Mouse (Mus musculus): ENCODE measurements around the gene Copg1.

Copg1 gene

DNA sequence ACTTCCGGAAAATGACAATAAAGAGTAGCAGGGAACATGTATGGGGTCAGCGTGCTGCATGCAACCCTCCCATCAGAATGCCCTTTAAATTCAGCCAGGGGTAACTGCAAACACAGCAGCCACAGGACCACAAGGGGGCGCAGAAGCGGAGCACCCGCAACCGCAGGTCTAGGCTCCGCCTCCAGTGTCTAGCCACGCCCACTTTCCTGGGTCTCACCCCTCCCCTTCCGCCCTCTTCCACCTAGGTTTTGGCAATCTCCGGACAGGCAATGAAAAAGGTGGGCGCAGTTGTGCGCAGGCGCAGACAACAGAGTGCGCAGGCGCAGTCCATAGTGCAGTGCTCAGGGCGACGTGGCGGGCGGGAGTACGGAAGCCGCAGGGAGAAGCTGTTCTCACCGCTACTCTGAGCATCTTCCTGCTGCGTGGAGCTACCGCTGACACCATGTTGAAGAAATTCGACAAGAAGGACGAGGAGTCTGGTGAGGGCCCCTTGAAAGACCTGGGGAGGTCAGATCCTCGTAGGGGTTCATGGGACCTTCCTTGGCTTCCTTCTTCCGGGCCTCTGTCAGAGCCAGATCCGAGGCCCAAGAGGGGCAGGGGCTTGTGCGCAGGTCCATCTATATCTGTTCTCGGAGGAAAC is at the start of gene Copg1:
Gene Copg1, plus strand, starts transcription at position 221 of the 640 bp plus-strand sequence.
- DNase-seq (ENCODE audit: low read depth, low spot score), result peak; percentile 100

DNA sequence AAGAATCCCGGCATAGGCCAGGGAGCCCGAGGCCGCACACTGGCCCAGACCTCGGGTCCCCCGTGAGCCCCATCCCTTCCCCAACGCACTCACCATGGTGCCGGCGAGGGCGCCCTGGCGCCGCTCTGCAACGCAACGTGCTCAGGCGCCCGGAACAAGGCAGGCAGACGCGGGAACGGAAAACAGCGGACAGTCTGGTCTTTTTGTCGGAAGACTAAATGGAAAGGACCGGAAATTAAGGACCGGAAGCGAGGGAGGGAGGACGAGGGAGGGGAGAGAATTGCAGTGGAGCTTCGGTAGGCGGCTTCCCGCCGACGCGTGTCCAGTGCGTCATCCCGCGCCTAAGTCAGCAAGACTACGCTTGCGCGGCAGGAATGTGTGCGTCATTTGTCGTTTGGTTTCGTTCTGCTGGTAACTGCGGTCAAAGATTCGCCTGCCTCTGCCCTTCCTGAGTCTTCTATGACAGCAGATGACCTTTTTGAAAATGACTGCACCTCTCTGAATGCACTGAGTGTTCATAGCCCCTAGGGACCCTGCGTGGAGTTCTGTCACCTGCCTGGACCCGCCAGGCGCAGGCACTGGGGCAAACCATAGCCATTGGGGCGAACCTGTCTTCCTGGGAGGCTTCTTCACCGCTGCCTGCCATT is 48.9 kb upstream of the Copg1 start, which contains the start of gene Isy1:
Gene Isy1, minus strand, starts transcription at position 248 of the 647 bp plus-strand sequence.
- peak; percentile 97 for DNase-seq (ENCODE audit: low read depth, low spot score)

DNA sequence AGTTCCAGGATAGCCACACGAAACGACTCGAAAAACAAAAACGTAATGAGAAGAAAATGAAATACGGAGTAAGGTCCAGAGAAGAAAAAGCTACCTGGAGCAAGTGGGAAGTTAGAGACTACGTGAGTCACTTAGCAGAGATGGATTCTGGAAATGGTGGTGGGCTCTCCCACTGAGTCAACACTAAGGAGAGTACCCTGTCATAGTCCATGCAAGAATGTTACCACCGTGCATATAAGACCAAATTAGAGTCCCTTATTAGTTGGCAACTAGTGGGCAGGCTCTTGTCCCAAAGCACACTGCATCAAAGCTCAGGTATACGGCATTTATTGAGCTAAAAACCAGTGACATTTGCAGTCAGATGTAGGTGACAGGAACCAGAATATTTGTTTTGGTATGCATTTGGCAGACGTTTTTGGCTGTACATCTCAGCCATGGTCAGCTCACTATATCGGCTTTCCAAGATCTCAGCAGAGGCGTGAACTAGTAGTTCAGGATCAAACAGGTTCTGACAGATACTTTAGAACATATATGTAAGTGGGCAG is 47.7 kb upstream of the Copg1 start:
- no peak for DNase-seq (ENCODE audit: low read depth, low spot score)

DNA sequence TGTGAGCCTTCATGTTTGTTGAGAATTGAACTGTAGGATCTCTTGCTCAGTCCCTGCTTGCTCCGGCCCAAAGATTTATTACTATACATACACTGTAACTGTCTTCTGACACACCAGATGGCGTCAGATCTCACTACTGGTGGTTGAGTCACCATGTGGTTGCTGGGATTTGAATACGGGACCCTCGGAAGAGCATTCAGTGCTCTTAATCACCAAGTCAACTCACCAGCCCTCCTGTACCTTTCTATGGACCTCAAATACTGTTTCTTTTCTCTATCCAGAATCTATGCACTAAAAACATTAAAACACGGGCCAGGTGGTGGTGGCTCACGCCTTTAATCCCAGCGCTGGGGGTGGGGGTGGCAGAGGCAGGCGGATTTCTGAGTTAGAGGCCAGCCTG is 46.0 kb upstream of the Copg1 start:
- DNase-seq (ENCODE audit: low read depth, low spot score), result no peak

DNA sequence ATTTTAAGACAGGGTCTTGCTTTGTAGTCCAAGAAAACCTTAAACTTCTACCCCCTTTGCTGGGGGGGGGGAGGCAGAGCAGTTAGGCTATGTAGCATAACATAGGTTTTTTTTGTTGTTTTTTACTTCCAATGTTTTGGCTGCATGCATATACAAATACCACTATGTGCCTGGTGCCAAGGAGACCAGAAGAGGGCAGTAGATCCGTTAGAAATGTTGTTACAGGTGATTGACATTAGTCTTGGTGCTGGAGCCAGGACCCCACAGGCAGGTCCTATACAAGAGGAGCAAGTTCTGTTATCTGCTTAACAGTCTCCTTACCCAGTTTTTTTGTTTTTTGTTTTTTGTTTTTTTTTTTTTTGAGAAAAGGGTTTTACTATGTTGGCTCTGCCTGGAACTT is 45.4 kb upstream of the Copg1 start:
- no peak for DNase-seq (ENCODE audit: low read depth, low spot score)

DNA sequence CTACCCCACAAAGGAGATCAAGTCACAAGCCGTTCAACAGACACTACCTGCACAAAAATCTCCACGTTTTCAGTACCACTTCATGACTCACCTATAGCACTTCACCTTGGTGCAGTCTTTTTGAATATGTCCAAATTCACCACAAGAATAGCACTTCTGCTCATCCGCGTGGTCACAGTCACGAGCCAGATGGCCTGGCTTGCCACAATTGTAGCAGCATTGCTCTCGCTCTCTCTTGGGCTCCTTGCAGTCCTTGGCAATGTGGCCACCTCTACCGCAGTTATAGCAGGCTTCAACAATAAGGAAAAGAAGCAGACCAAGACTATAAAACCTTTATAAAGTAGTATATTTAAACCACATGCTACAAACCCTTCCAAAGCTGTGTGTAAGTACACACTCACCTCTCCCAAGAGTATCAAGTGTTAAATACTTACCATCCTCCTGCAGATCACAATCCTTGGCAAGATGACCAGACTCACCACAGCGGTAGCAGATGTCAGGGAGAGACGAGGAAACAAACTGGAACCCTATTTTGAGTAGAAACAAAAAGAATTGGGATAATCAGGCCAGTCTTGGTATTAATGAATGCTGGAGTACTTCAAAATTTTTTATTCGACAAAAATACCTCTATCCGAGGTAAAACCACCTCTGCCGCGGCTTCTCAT is 42.5 kb upstream of the Copg1 start:
- DNase-seq (ENCODE audit: low read depth, low spot score), result no peak

DNA sequence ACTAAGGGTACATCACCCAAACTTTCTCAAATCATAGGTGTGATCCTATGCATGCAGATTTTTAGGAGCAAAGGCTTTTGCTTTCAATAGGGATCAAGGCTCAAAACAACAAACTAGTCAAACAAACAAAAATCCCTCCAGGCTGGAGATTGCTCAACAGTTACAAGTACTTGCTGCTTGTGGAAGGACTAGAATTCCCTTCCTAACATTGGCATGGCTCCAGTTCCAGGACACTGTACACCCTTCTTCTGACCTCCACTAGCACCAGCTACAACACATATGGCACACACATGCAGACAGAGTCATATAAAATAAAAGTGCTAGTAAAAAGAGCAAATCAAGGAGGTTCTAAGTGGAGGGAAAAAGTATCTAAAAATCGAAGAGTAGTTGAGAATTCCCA is 40.8 kb upstream of the Copg1 start:
- peak; percentile 54 for DNase-seq (ENCODE audit: low read depth, low spot score)

DNA sequence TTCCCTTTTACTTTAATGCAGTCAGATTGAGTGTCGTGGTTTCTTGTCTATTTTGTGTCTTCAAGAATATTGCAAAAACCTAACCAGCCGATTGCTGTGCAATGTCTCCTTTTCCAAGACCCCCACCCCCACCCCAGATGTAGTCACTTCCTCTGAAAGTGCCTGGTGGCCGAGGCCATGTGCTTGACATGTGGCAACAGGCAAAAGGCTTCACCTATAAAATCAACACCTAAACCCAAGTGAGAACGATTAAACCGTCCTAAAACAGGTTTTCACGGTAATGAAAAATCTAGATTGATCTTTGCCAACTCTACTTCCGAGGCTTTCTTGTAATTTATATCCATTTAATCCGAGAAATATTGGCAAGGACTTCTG is 37.8 kb upstream of the Copg1 start:
- DNase-seq (ENCODE audit: low read depth, low spot score), result no peak

DNA sequence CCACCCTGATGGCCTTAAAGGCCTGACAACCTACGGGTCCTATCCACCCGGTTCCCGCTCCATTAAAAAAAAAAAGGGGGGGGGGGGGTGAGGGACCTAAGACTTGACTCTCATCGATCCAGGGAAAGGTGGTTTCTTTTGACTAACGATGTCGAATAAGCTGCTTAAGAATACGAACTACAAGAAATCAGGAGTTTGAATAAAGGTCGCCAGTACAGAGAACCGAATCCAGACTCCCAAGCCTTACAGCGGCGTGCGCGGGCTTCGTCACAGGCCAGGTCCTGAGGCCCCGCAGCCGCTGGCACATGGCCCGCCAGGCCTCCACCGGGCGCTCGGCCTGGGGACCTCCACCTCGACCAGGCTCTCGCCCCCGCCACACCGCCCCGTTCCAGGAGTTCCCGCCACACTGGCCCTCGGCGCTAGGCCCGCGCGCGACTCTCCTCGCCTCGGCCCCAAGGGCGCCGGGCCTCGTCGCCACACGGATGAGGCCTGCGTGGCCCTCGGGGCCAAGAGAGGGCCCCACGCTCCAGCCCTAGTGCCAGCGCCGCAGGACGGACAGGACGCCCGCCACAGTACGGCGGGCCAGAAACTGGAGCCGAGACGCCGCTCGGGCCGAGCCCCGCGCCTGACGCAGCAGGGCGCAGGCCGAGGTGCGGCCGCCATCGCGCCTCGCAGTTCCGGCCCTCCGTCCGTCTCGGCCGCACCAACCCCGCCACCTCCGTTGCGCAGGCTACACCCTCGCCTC is 37.3 kb upstream of the Copg1 start:
- DNase-seq (ENCODE audit: low read depth, low spot score), result no peak

DNA sequence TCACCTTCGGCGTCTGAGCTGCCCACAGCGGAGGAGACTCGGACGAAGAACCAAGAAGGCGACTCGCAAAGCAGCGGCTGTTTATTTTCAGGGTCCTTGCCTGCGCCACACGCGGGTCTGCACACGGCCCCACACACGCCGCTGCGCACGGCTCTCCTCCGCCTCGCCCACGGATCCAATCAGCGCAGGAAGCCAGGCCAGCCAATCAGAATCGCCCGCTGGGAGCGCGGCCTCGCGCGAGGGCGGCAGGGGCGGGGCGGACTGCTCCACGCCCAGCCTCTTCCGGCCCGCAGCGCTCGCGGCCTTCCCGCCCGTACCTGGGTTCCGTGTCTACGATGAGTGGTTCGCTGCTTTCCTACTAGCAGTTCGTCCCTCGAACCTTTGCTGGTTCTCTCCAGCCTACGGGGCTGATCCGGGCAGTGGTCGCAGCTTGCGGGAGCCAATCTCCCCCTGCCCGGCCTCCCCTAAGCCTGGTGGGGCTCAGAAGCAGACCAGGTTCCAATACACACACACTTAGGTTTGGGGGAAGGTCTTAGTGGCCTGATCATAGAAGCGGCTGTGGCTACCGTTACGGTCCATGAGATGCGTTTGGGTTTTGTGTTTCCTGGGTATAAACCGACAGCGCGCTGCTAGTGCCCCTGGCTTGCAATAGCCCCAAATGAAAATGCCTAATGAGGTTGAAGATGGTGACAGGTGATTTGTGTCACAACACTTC is 36.6 kb upstream of the Copg1 start, which contains the start of gene Cnbp:
Gene Cnbp, minus strand, starts transcription at position 207 of the 715 bp plus-strand sequence.
- peak; percentile 97 for DNase-seq (ENCODE audit: low read depth, low spot score)

DNA sequence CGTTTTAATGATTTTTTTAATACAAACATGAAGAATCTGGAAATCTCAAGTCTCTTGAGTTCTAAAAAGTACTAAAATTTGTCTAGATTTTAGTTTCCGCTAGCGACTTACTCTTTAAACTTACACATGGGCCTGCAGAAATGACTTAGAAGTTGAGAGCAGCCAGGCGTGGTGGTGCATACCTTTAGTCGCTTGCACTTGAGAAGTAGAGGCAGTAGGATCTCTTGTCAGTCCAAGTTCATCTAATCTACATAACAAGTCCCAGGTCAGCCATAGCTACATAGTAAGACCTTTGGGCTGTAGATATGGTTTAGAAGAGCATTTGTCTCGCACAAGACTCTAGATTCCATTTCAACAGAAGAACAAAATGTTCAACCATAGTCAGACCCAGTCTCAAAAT is 35.7 kb upstream of the Copg1 start:
- DNase-seq (ENCODE audit: low read depth, low spot score), result no peak

DNA sequence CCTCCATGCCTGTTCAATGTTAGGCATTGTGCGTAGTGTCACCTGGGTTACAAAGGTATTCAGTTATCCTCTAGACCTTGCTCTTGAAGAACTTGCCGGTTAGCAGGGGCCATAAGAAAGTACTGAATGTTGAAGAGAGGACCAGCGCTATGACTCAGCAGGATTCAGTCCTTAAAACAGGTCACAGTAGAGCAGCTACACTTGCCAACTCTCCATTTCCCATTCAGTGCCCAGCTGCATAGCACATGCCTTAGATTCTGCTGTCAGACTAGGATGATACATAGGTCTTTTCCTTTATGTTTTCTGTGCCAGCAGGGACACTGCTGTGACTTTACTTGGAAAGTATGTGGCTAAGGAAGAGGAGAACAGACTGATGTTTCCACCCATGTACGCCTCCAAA is 34.2 kb upstream of the Copg1 start:
- DNase-seq (ENCODE audit: low read depth, low spot score), result no peak

DNA sequence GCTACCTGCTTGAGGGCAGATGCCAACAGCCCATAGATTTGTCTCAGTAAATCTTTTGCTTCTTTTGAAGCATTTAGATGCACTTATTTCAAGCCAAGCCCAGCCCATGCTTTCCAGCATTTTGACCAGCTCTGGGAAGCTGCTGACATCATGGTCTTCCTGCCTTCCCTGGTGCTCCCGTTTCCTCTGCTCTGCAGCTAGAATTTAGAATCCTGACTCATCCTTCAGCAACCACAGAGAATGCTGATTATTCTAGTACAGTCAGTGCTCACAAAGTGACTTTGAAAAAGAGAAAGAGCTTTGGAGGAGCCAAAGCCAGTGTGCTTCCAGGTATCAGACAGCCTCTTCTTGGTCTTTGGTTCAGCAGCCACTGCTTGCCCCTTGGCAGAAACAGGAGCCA is 30.5 kb upstream of the Copg1 start:
- no peak for DNase-seq (ENCODE audit: low read depth, low spot score)

DNA sequence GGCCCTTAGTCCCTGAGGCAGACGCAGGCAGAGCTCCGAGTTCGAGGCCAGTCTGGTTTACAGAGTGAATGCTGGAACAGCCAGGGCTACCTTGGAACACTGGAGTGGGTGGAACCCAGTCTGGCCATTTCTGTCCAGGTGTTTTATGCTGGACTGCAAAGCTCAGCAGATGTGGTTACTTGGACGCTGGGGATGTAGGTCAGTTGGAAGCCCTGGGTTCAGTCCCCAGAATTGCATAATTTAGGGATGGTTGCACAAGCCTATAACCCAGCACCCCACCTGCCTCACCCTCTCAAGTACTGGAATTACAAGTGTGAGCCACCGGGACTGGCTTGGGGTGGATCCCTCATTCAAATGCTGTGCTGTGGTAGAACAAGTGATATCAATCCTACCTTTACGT is 21.4 kb upstream of the Copg1 start:
- no peak for DNase-seq (ENCODE audit: low read depth, low spot score)

DNA sequence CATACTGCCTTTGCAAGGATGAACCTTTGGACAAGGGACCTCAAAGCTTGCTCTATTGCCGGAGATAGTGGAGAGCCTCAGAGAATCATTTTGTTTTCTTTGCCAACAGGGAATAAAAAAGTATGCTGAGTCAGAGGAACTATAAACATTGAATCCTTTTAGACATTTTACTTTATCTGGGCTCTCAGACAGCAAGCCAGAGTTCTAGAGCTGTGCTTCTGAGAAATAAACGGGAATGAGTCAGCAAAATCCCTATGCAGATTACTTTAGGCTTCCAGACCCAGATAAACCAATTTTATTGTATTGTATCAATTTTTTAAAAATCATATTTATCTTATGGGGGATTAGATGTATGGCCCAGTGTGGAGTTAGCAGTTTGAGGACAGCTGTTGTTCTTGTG is 20.4 kb upstream of the Copg1 start:
- DNase-seq (ENCODE audit: low read depth, low spot score), result no peak

DNA sequence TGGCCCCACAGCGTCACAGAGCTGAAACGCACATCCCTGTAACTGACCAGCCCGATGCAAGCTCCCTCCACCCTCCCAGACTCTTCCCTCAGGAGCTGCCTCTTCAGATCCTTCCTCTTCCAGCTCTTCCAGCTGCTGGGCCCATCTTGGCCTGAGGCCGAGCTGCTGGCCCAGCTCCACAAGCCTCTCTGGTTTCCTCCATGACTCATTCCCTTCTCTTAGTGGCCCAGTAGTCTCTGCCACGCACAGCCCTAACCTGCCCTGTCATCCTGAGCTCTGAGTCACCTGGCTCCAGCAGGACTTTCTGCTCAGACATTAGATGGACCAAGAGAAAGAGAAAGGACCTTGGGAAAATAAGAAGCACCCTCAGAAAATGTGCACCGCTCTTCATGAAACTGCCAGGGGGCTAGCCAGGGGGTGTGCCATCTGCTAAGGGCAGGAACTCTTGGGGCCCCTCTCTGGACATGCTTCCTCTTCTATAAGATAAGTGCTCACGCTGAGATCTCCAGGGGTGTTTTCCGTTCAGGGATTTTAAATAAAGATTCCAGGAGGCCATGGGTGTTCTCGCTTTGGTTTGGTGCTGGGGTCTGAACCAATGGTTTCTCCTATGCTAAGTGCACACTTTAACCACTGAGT is 18.6 kb upstream of the Copg1 start:
- peak; percentile 97 for DNase-seq (ENCODE audit: low read depth, low spot score)

DNA sequence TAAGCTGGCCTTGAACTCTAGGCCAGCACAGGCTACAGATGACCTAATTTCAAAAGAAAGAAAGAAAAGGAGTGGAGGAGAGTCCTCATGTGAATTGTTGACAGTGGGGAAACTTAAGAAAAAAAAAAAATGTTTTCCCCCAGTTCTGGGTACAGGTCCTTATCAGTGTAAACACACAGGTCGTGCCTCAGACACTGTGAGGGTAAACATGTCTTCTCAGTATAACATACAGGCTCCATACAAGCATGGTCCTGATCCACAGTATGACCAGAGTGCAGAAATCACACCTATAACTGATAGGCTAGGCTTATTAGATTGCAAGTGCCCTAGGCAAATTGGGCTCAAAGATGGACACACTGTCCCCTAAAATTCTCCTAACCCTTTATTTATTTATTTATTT is 17.2 kb upstream of the Copg1 start:
- no peak for DNase-seq (ENCODE audit: low read depth, low spot score)

DNA sequence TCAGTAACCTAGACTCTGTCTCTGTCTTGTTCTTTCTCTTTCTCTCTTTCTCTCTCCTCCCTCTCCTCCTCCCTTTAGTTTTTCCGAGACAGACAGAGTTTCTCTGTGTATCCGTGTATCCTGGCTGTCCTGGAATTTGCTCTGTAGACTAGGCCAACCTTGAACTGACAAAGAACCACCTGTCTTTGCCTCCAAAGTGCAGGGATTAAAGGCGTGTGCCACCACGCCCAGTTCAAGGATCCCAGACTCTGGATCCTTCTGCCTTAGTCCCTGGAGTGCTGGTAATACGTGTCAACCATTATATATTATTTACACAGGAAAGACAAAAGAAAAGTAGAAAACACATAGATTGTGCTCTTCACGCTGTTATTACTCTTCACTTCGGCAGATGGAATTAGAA is 16.4 kb upstream of the Copg1 start:
- no peak for DNase-seq (ENCODE audit: low read depth, low spot score)

DNA sequence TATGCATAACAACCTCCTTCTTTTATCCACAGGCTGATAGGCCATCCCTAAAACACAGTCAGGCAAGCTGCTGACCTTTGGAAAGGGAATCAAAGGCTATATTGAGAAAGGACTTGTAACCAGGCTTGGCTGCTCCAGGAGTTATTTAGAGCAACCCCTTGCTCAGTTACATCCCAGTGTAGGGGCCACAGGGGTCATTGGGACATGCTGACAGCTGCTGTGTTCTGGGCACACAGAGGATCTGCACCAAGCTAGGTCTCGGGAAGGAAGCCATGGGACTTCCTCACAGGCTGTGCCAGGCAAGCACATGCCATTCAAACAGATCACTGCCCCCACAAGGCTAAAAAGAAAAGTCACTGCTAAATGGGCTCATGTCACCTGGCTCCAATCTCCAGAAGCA is 14.5 kb upstream of the Copg1 start:
- DNase-seq (ENCODE audit: low read depth, low spot score), result peak; percentile 96

DNA sequence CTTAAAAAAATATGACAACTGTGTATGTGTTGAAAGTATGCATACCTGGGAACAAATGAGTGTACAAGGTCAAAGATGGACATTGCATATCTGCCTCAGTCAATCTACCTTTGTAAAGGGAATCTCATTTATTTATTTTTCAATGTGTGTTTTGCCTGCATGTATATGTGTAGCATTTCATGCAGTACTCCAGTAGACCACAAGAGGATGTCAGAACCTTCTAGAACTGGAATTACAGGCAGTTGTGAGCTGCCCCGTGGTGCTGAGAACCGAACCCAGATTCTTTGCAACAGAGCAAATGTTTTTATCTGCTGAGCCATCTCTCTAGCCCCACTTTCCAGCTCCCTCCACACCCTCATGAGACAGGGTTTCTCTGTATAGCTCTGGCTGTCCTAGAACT is 13.7 kb upstream of the Copg1 start:
- DNase-seq (ENCODE audit: low read depth, low spot score), result no peak

DNA sequence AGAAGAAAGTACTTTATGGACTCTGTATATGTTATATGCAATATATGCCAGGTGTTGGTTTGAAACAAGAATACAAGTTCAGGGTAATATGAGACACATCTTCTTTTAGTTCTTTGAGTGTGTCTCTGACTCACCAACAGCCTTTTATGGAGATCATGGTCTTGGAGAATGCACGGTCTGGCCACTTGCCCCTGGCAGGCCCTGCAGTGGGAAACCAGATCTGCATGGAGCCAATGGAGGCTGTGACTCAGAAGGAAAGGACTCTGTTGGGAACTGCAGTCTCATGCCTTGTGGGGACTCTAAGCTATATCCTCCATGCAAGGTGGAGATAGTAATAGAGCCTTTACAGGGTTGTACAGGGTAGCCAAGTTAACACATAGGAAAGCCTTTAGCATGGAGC is 12.5 kb upstream of the Copg1 start:
- DNase-seq (ENCODE audit: low read depth, low spot score), result peak; percentile 92

Measured in skeletal muscle tissue, adult 2 months (tissue).